Mouse (Mus musculus): ENCODE data around the gene Amot. TPM values are rescaled to one million over a fixed set of nuclear protein-coding genes. Genes with fewer than 3 reads are reported as not detected.

Amot gene
- 10 to 100 TPM; 31.6 to 32.4 TPM for total RNA-seq (2021)

DNA sequence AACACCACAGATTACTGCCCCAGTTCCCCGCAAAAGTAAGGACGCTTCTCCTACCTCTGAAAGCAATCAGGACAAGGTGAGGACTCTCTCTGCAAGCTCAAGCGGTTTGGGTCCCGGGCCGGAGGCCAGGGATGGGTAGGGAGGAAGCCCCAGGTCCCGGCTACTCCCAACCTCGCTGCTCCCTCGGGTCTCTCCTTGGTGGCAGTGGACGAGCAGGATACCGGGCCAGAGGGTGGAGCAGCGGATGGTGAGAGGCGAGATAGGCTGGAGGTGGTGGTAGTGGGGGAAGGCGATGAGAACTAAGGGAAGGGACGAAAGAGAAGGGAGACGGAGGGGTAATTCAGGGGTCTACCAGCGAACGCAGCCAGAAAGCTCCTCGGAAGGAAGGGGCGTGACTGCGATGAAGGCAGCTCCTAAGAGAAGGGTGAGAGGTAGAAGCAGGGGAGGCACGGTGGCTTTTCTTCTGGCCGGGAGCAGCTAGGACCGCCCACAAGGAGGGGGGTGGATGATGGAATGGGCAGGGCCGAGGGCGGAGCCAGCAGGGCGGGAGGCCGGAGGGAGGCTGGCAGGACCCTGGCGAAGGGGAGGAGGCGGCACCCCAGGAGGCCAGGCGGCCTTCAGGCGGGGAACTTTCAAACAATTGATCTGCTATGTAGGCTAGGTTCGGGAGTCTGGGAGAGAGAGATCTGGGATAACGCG is at the start of gene Amot:
Gene Amot (minus strand): TSS at position 465 of the 699 bp plus-strand sequence.
- DNase-seq = peak; percentile 78 to 82

- no peak for DNase-seq
These were observed 40.1 kb upstream of the Amot start for GRCm38 (mm10) chrX:145545060-145545459.

DNA sequence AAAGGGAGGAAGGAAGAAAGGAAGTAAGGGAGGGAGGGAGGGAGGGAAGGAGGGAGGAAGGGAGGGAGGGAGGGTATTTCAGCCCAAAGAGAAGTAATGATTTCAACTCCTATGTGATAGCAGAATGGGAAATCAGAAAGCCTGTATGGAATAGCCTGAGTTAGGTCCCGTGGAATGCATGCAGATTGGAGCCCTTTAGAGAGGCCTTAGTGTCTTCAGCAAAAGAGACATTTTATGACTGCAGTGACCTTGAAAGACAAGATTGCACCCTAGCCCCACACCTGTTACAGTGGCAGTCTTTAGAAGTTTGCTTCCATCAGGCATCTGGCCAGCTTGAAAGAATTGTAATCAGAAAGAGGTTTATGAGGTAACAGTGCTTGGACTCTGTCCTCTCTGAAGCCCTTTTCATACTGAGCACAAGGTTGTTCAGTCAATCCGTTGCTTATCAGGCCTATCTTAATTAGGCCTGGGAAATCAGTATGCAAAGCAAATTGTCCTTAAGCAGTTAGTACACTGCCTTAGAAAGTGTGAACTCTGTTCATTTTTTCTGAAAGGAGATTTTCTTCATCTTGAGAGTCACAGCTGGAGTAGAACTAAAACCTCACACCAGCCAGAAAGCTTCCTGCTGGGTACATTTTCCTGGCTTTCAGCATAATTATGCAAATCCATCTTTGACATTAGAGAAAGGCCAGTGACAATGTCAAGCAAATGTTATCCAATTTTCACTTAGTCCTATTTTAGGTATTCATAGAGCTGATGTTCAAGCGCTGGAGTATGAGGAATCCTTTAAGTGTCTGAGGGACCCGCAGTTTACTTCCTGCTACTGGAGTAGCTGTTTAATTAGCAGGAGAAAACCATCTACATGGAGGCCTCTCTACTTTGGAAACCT is 38.9 kb upstream of the Amot start:
- DNase-seq = no peak

DNA sequence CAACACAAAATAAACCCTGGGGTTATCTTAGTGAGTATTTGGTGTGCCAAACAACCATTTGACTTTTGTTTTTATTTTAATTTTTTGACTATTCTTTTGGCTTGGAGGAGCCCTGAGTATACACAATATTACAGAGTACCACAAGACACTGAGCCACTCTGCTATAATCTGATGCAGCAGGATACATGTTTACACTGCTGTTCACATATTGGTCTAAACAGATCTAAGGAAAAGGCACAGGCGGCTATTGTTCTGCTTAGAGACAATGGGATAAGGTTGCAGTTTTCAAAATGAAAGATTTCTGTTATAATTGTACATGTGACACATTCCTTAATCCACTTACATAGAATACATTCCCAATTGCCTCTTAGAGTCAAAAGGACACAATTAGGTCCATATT is 36.1 kb upstream of the Amot start:
- no peak for DNase-seq

DNA sequence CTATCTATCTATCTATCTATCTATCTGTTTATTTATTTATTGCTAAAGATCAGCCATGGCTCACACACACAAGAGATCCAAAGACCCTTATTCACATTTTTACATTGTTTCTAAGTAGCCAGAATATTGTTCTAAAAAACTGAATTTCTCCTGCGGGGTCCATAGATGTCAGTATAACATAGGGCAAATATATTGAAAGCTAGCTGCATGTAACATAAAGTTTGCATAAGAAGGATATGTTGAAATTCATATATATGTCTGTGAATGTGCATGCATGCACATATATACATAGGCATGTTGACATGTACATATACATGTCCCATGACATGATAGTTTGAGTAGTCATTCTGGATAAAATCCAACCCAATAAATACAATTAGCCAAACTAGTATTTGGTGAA is 35.3 kb upstream of the Amot start:
- DNase-seq = no peak

- DNase-seq = no peak
These were observed 24.6 kb upstream of the Amot start for GRCm38 (mm10) chrX:145529602-145530001.

DNA sequence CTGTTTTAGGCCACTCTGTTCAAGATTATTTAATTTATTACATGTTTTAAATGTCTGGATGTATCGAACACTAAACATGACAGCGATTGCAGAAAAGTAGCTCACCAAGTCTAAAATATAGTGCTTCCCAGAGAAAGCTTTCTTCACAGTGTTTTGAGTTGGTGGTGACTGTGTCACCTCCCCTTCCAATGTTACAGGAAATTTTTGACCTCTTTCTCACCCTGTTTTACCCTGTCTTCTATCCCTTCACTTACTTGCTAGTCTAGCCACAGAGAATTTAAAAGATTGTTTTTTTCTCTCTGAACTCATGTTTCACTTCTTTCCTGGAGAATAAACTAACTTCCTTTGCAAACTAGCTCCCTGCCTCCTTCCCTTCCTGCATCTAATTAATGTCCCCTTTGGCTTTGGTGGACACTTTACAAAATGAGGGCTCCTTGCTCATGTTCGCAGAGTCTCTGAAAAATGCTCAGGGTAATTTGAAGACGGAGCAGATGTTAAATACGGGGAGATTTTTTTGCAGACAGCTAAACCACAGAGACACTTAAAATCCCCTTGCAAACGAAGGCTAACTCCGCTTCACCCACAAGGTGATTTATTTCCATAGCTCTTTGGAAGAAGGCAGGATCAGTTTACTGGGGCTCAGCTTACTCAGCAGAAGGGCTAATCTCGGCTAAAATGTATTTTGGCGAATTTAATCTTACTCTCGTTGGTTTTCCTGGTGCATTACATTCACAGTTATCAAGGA is 11.5 kb upstream of the Amot start:
- no peak for DNase-seq

DNA sequence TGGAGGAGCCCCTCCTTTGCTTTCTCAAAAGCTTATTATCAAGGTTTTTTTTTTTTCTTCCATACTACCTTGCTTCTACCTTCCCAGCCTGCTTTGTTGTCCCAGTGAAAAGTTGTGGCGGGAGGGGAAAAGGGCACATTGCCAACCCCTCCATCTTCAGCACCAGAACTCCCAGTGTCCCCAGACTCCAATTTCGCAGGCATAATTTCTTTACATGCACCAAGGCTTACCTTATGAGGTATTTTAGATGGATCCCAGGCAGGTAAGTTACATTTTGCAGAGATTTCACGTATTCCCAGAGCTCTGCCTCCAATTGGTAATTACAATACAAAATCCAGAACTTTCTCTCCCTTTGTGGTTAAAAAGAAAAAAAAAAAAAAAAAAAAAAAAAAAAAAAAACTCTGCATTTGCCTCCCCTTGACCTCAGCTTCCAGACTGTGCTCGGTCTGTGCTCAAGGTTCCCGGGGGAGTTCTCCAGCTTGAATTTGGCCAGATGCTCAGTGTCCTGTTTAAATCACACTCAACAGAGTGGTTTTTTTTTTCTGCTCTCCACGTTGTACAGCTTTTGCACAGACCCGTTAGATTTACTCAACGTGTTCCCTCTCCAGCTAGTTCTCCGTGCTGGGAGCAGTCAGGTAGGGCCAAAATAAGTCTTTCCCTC is 10.6 kb upstream of the Amot start:
- no peak for DNase-seq

GRCm38 (mm10) chrX:145510675-145511074 is 5.7 kb upstream of the Amot start:
- no peak for DNase-seq

DNA sequence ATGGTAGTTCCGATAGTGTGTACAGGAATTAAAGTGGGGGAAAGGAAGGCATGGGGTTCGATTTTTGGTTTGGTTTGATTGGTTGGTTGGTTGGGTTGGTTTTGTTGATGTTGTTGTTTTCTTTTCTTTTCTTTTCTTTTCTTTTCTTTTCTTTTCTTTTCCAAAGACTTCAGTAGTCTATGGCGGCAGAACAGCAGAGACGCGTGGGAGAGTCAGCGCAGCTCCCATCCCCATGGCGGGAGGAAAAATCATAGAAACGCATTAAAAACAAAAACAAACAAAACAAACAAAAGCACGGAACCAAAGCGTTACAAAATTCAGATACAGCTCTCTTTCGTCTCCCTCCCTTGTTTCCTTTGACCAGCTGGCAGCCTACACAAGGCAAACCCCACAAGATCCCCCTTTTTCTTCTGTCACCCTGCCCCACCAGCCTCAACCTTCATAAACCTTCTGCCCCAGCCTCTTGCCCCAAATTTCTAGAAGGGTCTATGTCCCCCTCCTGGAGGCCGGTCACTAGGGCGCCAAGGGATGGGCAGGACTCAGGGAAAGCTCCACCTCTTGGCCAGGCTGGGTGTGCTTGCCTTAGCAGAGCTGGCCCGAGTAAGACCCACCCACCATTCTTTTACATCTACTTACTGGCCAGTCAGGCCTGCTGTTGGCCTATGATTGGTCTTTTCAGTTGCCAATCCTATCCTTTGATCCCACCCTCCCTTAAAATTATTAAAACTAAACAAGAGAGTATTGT is 648 bp upstream of the Amot start:
- peak; percentile 28 to 40 for DNase-seq

DNA sequence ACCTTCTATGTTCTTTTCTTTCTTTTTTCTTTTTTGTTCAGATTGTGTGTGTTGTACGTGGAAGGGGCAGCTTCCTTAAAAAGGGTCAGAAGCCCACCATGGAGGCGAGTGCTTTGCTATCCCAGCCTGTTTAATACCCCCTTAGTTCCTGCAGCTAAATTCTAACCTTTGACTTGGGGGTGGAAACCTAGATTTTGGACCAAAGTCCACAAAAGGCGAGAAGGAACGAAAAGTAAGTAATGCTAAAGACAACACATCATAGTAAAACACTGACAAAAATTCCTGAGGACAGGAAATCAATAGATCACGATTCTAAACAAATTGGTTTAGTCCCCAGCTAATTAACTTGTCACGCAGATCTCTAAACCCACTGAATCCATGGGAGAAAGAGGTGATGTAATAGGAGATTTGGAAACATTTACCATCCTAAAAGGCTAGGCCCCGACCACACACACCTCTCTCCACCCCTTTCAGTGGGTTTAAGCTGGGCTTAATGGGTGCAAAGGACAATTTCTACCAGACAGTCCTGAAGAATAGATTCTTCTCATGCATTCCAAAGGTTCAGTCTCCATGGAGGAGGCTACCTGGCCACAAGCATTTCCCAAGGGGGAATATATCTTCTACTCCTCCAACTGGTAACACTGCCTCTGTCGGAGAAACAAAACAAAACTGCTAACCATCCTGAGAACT is 3.2 kb downstream of the Amot start:
- DNase-seq = no peak

DNA sequence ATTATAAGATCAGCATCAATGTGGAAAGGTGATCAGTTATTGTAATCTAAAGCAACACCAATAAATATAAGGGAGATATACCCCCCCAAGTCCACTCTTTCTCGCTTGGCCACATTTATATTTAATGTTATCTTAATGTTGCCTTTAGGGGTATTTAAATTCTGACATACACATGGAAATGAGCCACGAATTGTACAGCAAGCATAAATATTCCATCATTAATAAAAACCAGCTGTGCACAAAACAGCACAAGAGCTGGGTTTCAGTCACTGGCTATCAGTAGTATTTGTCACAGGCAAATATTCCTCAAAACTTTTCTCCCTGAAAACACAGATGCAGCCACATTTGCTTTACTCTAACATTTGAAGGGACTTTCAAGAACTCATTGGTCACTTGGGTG is 5.9 kb downstream of the Amot start:
- DNase-seq = no peak

DNA sequence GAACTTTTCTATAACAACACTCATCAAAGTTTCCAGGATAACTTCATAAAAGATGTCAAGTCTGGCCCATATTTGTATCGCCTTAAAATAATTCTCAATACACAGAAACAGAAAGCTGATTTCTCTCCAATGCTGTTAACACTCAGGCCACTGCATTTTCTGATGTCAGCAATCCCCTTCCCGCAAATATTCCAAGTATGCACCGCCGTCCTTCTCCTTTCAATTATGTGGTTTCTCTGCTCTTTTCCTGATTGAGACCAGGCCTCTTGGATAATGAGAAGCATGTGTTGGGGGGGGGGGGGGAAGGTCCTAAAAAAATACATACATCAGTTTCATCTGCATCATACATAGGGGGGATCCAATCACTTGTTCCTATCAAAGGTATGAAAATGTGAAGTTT is 6.3 kb downstream of the Amot start:
- no peak for DNase-seq

DNA sequence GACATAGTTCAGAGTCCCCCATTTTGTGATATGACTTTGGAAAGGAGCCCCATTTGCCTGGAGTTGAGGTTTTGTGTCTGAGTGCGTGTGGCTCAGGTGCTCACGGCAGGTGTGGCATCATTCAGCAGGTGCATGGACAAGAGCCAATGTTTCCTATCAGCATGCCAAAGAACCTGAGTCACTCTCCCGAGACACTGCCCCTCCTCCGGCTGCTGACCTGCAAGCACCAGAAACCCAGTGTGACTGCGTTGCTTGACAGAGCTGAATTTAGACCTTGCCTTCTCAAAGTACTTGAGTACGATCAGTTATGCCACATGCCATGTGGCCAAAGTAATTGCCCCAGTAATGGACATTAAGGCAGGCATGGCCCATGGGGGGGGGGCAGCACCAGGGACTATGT is 7.5 kb downstream of the Amot start:
- DNase-seq = no peak

- no peak for DNase-seq
These were observed 9.6 kb downstream of the Amot start for GRCm38 (mm10) chrX:145495381-145495780.

DNA sequence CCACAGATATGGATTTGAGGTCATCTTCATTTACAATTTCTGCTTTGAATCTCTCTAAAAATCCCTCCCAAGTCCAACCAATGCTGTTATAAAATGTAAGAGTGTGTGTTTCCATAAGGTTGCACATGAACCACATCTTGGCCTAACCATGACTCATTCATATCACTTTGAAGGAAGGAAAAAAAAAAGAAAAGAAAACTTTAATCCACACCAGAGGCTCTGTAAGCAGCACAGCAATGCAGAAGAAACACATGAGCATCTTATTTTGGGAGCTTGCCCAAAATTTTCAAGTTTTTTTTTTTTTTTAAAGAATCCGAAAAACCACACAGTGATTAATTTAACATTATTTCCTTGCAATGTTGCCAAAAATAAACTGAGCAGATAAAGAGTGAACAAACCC is 14.2 kb downstream of the Amot start:
- DNase-seq = no peak

- no peak for DNase-seq
These were observed 14.6 kb downstream of the Amot start for GRCm38 (mm10) chrX:145490417-145490816.

DNA sequence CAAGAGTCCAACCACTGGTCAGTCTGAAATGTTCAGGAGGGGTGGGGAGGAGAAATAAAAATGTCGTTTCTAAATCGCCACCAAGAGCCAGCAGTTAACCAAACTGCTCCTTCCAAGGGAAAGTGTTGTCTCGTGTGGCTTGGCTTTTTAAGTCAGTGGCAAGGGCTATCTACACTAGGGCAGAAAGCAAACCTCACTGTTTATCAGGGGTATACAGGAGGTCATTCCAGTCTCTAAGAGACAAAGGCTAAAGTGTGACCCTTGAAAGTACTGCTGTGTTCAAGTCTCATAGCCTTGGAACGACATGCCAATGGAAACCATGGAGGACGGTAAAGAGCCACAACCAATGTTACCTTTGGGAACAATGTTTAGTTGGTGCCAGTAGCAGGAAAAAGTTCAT is 15.0 kb downstream of the Amot start:
- no peak for DNase-seq

DNA sequence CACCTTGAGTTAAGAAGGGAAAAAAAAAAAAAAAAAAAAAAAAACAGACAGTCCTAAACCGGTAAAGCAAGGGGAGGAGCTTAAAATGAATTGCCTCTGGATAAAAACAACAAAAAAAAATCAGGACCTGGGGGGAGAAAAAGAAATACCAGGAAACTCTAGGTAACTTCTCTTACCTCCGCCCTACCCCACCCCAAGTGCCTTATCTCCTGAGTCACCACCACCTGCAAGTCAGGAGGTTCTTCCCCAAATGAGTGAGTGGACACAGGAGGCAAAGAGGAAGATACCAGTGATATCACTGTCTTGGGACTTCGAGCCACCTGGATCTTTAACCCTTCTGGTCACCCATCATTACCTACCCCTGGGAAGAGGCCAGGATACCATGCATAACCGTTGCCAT is 19.5 kb downstream of the Amot start:
- no peak for DNase-seq

- no peak for DNase-seq
These were observed 21.4 kb downstream of the Amot start for GRCm38 (mm10) chrX:145483486-145484055.

DNA sequence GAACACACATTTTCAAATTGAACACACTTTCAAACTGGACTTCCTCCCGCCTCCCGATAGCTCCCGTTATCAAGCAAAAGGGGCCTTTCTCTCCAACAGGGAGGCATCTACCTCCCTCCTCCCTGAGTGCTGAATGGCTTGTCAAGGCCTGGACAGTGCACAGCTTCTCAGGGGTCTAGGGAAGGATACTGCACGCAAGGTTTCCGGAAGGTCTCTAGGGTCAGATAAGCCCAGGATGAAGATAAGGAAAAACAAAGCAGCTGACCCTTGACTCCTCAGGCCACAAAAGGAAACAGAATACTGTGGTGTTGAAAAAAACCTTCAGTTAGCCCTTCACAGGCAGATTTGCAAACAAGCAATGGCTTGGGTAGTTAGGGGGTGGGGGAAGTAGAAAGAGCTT is 22.6 kb downstream of the Amot start:
- no peak for DNase-seq

All from layer of hippocampus, postnatal 36 days (tissue).